Mouse (Mus musculus) forebrain, embryonic 12.5 days (tissue): ENCODE results near the gene Klhl36. TPM values are rescaled to one million over a fixed set of nuclear protein-coding genes. Genes with fewer than 3 reads are reported as not detected.

Experiments
- ATAC-seq: fragments of 200-750 bp; cut with Nextera tagmentation; 2 replicates; pipeline ENCODE4 v1.8.0; 2017; ENCODE audit warnings: moderate TSS enrichment; ENCODE audit not compliant: low FRiP score
- H3K27ac ChIP-seq: fragments of 300-500 bp; sonication (generic); 2 replicates; pipeline ENCODE4 v1.5.1; 2016; ENCODE audit warnings: mild to moderate bottlenecking
- H3K27me3 ChIP-seq: fragments of 300-500 bp; sonication (generic); 2 replicates; pipeline ENCODE4 v1.6.1; 2016; ENCODE audit warnings: mild to moderate bottlenecking
- H3K36me3 ChIP-seq: fragments of 300-500 bp; sonication (generic); replicated peaks from 2 replicates; pipeline ENCODE4 v1.6.1; 2016; ENCODE audit warnings: mild to moderate bottlenecking
- H3K4me1 ChIP-seq: fragments of 300-500 bp; sonication (generic); 2 replicates; pipeline ENCODE4 v1.6.1; 2016
- H3K4me2 ChIP-seq: fragments of 300-500 bp; sonication (generic); 2 replicates; pipeline ENCODE4 v1.6.1; 2016; ENCODE audit warnings: mild to moderate bottlenecking, moderate library complexity
- H3K4me3 ChIP-seq: fragments of 300-500 bp; sonication (generic); replicated peaks from 2 replicates; pipeline ENCODE4 v1.5.1; 2016; ENCODE audit warnings: mild to moderate bottlenecking
- H3K9ac ChIP-seq: fragments of 300-500 bp; sonication (generic); 2 replicates; pipeline ENCODE4 v1.6.1; 2016; ENCODE audit warnings: mild to moderate bottlenecking
- H3K9me3 ChIP-seq: fragments of 300-500 bp; sonication (generic); 2 replicates; pipeline ENCODE4 v1.6.1; 2016
- WGBS: fragments of 180-500 bp; shearing (Covaris S2); methylation state at CpG from one replicate; pipeline ENCODE4 v1.1.7; 2016; 5-methylcytosine and 5-hydroxymethylcytosine counted together
- polyA plus RNA-seq: library from polyadenylated mRNA; unstranded; fragments of >200 nt; fragmentation: Nextera tagmentation; extraction: Ambion mirVana; gene quantifications from 2 replicates; pipeline ENCODE4 v1.2.1, GENCODE M21; 2016

The Klhl36 gene
- polyA plus RNA-seq, 1 experiment from 2014 or later = 9.9 TPM

DNA sequence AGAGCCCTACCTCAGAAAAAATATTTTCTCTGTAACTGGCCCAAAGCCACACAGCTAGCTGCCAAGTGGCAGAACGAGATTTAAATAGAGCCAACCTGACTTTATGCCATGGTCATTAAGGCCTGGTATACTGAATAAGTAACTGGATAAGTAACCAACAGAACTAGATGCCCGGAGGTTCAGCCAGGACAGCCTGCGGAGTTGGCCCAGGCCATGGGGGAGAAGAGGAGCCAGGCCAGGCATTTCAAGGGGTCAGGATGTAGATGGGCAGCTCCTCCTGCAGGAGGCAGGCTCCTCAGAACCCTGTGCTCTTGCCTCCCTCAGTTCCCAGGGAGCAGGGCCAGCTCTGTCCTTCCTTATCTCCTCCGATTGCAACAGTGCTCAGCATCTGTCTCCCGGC is 6.4 kb upstream of the Klhl36 start:
- H3K4me3 ChIP-seq = no peak overlapping the region
- no peaks in the 10 kb centered on the region for H3K36me3 ChIP-seq
- ATAC-seq = no peak
- peaks cover 12% of the 10 kb centered on the region for H3K4me1 ChIP-seq
- no peaks in the 10 kb centered on the region; the same call in 1 of the 2 replicates for H3K27me3 ChIP-seq
- no peak overlapping the region for H3K9ac ChIP-seq
- H3K9me3 ChIP-seq = no peaks in the 10 kb centered on the region
- no peak overlapping the region for H3K27ac ChIP-seq
- H3K4me2 ChIP-seq = no peak overlapping the region
- 78% methylated on average over 5 of the region's 5 CpGs for WGBS

- H3K27me3 ChIP-seq = peaks cover under 1% of the 10 kb centered on the region; the same call in 1 of the 2 replicates
- peaks cover 21% of the 10 kb centered on the region for H3K4me1 ChIP-seq
- no peak for ATAC-seq
- WGBS = 78% methylated on average over 6 of the region's 6 CpGs
- no peak overlapping the region for H3K9ac ChIP-seq
- H3K9me3 ChIP-seq = no peaks in the 10 kb centered on the region
- H3K4me2 ChIP-seq = no peak overlapping the region
- no peak overlapping the region for H3K4me3 ChIP-seq
- H3K27ac ChIP-seq = no peak overlapping the region
- H3K36me3 ChIP-seq = no peaks in the 10 kb centered on the region
These were observed 4.3 kb upstream of the Klhl36 start for GRCm38 (mm10) chr8:119857767-119858166.

- Histone ChIP-seq H3K4me3 (peak overlapping the region; percentile 73), H3K27ac (no peak overlapping the region), H3K4me1 (peaks cover 17% of the 10 kb centered on the region), H3K9me3 (no peaks in the 10 kb centered on the region), H3K9ac (peak overlapping the region; percentile 81), H3K4me2 (peak overlapping the region; percentile 87), H3K27me3 (peaks cover 12% of the 10 kb centered on the region; the same call in 1 of the 2 replicates), H3K36me3 (no peaks in the 10 kb centered on the region)
- WGBS = under 1% methylated on average over 19 of the region's 19 CpGs
- ATAC-seq = no peak
These were observed 296 bp downstream of the Klhl36 start for GRCm38 (mm10) chr8:119862390-119862734.

- WGBS = 12% methylated on average over 6 of the region's 6 CpGs
- no peak overlapping the region for H3K27ac ChIP-seq
- ATAC-seq = no peak
These were observed 683 bp downstream of the Klhl36 start for GRCm38 (mm10) chr8:119862749-119863148.

DNA sequence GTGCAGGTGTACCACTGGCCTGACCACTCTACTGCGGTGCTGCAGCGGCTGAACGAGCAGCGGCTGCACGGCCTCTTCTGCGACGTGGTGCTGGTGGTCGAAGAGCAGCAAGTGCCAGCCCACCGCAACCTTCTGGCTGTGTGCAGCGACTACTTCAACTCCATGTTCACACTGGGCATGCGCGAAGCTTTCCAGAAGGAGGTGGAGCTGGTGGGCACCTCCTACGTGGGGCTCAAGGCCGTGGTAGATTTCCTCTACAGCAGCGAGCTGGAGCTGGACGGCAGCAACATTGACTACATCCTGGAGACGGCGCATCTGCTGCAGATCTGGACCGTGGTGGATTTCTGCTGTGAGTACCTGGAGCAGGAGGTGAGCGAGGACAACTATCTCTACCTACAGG is 7.5 kb downstream of the Klhl36 start:
- Histone ChIP-seq H3K4me3 (no peak overlapping the region), H3K9me3 (peaks cover 11% of the 10 kb centered on the region), H3K27me3 (no peaks in the 10 kb centered on the region; the same call in 1 of the 2 replicates), H3K36me3 (peaks cover 43% of the 10 kb centered on the region), H3K4me1 (no peaks in the 10 kb centered on the region), H3K27ac (no peak overlapping the region), H3K9ac (no peak overlapping the region), H3K4me2 (no peak overlapping the region)
- ATAC-seq = no peak
- WGBS = 91% methylated on average over 20 of the region's 20 CpGs

More at GRCm38 (mm10) chr8:119862749-119863148, 683 bp downstream of the Klhl36 start:
- peaks cover 12% of the 10 kb centered on the region; the same call in 1 of the 2 replicates for H3K27me3 ChIP-seq
- no peaks in the 10 kb centered on the region for H3K9me3 ChIP-seq
- H3K36me3 ChIP-seq = no peaks in the 10 kb centered on the region
- peak overlapping the region; percentile 87 for H3K4me2 ChIP-seq
- peaks cover 17% of the 10 kb centered on the region for H3K4me1 ChIP-seq
- H3K4me3 ChIP-seq = peak overlapping the region; percentile 73
- H3K9ac ChIP-seq = peak overlapping the region; percentile 81

DNA sequence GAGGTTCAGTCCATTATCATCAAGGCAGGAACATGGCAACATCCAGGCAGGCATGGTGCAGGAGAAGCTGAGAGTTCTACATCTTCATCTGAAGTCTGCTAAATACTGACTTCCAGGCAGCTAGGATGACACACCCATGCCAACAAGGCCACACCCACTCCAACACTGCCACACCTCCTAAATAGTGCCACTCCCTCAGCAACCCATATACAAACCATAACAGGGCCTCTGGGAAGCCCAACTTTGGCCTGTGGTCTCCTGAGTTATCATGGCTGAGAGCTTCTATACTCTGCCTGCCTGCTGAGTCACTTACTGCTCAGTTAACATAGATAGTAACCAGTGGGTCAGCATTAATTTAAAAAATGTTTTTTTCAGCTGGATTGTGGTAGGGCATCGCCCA is 11.1 kb downstream of the Klhl36 start:
- Histone ChIP-seq H3K4me2 (no peak overlapping the region), H3K27ac (no peak overlapping the region), H3K27me3 (no peaks in the 10 kb centered on the region), H3K4me3 (no peak overlapping the region), H3K9me3 (peaks cover 11% of the 10 kb centered on the region), H3K4me1 (no peaks in the 10 kb centered on the region), H3K36me3 (peaks cover 50% of the 10 kb centered on the region), H3K9ac (no peak overlapping the region)
- no peak for ATAC-seq
- WGBS = 92% methylated on average over 1 of the region's 1 CpGs

DNA sequence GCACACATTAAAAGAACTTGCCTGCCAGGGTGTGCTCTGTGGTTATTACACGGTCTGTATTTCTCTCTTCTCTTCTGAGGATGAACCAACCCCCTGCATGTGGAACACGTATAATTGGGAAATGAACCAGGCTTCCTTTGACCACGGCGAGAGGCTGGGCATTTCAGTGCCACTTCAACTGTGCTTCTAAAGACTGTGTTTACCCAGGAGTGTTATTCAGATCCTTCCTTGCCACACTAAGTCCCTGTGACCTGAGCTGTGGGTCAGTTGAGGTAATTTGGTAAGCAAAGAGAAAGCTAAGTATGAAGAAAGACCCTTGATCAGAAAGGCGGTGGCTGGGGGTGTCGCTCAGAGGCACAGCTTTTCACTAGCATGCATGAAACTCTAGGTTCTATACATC is 19.2 kb downstream of the Klhl36 start:
- H3K36me3 ChIP-seq = peaks cover 4% of the 10 kb centered on the region; the same call in 1 of the 2 replicates
- ATAC-seq = no peak
- H3K4me1 ChIP-seq = peaks cover 7% of the 10 kb centered on the region
- no peaks in the 10 kb centered on the region for H3K9me3 ChIP-seq
- WGBS = 73% methylated on average over 6 of the region's 6 CpGs
- H3K9ac ChIP-seq = no peak overlapping the region
- H3K4me2 ChIP-seq = no peak overlapping the region
- 0 out of 2 replicates have a peak, but pooled peaks cover 4% of the 10 kb centered on the region for H3K27me3 ChIP-seq
- H3K27ac ChIP-seq = no peak overlapping the region
- H3K4me3 ChIP-seq = no peak overlapping the region

GRCm38 (mm10) chr8:119881917-119882316 is 19.9 kb downstream of the Klhl36 start:
- H3K36me3 ChIP-seq = no peaks in the 10 kb centered on the region
- no peak overlapping the region for H3K27ac ChIP-seq
- H3K9ac ChIP-seq = no peak overlapping the region
- ATAC-seq = no peak
- 73% methylated on average over 8 of the region's 8 CpGs for WGBS
- H3K4me1 ChIP-seq = peaks cover 7% of the 10 kb centered on the region
- H3K27me3 ChIP-seq = 0 out of 2 replicates have a peak, but pooled peaks cover 4% of the 10 kb centered on the region
- H3K4me3 ChIP-seq = no peak overlapping the region
- H3K4me2 ChIP-seq = no peak overlapping the region
- H3K9me3 ChIP-seq = no peaks in the 10 kb centered on the region

GRCm38 (mm10) chr8:119883281-119883680 is 21.2 kb downstream of the Klhl36 start:
- H3K9me3 ChIP-seq = no peaks in the 10 kb centered on the region
- no peak for ATAC-seq

GRCm38 (mm10) chr8:119885612-119886011 is 23.5 kb downstream of the Klhl36 start:
- no peak overlapping the region for H3K9ac ChIP-seq
- peaks cover 12% of the 10 kb centered on the region for H3K4me1 ChIP-seq
- H3K9me3 ChIP-seq = no peaks in the 10 kb centered on the region
- H3K4me3 ChIP-seq = no peak overlapping the region
- no peak overlapping the region for H3K27ac ChIP-seq
- ATAC-seq = no peak
- no peak overlapping the region for H3K4me2 ChIP-seq
- H3K27me3 ChIP-seq = no peaks in the 10 kb centered on the region
- no peaks in the 10 kb centered on the region for H3K36me3 ChIP-seq
- WGBS = 40% methylated on average over 3 of the region's 3 CpGs

More at GRCm38 (mm10) chr8:119883281-119883680, 21.2 kb downstream of the Klhl36 start:
- WGBS = 89% methylated on average over 7 of the region's 7 CpGs
- Histone ChIP-seq H3K27me3 (0 out of 2 replicates have a peak, but pooled peaks cover 4% of the 10 kb centered on the region), H3K4me3 (no peak overlapping the region), H3K4me2 (no peak overlapping the region), H3K9ac (no peak overlapping the region), H3K27ac (no peak overlapping the region), H3K4me1 (peaks cover 12% of the 10 kb centered on the region), H3K36me3 (no peaks in the 10 kb centered on the region)

DNA sequence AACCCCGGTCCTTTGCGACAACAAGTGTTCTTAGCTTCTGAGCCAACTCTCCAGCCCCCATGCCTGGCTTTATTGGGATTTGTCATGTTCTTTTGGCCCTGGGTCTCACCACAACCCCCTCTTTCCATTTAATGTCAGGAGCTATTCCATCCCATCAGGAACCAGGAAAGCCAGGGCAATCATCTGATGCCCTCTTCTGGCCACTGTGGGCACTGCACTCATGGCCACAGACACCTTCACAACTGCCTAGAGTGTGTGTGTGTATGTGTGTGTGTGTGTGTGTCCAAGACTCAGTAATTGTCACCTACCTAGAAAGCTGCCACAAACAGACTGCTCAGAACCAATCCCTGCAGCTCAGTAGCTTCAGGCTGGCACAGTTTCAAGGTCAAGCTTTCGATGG is 25.1 kb downstream of the Klhl36 start:
- Histone ChIP-seq H3K27ac (no peak overlapping the region), H3K9ac (no peak overlapping the region), H3K27me3 (no peaks in the 10 kb centered on the region), H3K4me2 (no peak overlapping the region), H3K4me3 (no peak overlapping the region), H3K36me3 (no peaks in the 10 kb centered on the region), H3K9me3 (no peaks in the 10 kb centered on the region), H3K4me1 (peaks cover 12% of the 10 kb centered on the region)
- WGBS = 90% methylated on average over 3 of the region's 3 CpGs
- ATAC-seq = no peak

DNA sequence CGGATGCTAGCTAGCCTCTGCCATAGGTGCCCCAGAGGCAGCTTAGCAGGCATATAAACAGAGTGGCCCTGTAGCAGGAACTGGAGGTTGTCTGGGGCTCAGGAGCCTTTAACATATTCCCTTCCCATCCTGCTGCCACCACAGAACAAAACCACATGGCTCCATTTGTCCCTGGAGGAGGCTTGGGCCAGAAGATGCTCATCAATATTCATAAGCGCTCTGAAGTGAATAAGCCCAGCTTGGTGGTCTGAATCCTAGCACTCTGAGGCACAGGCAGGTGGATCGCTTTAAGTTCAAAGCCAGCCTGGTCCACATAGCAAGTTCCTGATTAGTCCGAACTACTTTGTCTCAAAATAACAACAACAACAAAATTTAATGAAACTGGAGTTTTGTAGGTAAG is 25.9 kb downstream of the Klhl36 start:
- peaks cover 12% of the 10 kb centered on the region for H3K4me1 ChIP-seq
- H3K4me2 ChIP-seq = no peak overlapping the region
- H3K9me3 ChIP-seq = no peaks in the 10 kb centered on the region
- H3K27me3 ChIP-seq = no peaks in the 10 kb centered on the region
- no peak overlapping the region for H3K27ac ChIP-seq
- no peak overlapping the region for H3K4me3 ChIP-seq
- no peaks in the 10 kb centered on the region for H3K36me3 ChIP-seq
- 64% methylated on average over 4 of the region's 4 CpGs for WGBS
- H3K9ac ChIP-seq = no peak overlapping the region
- ATAC-seq = no peak

- Histone ChIP-seq H3K4me1 (no peaks in the 10 kb centered on the region), H3K27me3 (peaks cover 42% of the 10 kb centered on the region), H3K9ac (no peak overlapping the region), H3K9me3 (no peaks in the 10 kb centered on the region), H3K36me3 (no peaks in the 10 kb centered on the region), H3K27ac (no peak overlapping the region), H3K4me3 (no peak overlapping the region), H3K4me2 (no peak overlapping the region)
- ATAC-seq = no peak
- 83% methylated on average over 4 of the region's 4 CpGs for WGBS
These were observed 35.0 kb downstream of the Klhl36 start for GRCm38 (mm10) chr8:119897069-119897468.
